Mouse (Mus musculus) neural tube, embryonic 12.5 days (tissue): Measurements from ENCODE around the gene Dnaja3. TPM values are rescaled to one million over a fixed set of nuclear protein-coding genes. Genes with fewer than 3 reads are reported as not detected.

Experiments used
- ATAC-seq: fragments of 200-750 bp; cut with Nextera tagmentation; 2 replicates; pipeline ENCODE4 v1.8.0; 2017; ENCODE audit warnings: low read depth, mild to moderate bottlenecking, moderate TSS enrichment, moderate library complexity; ENCODE audit not compliant: low FRiP score
- H3K27ac ChIP-seq: fragments of 300-500 bp; sonication (generic); 2 replicates; pipeline ENCODE4 v1.5.1; 2016
- H3K27me3 ChIP-seq: fragments of 300-500 bp; sonication (generic); replicated peaks from 2 replicates; pipeline ENCODE4 v1.6.1; 2016; ENCODE audit warnings: mild to moderate bottlenecking
- H3K36me3 ChIP-seq: fragments of 300-500 bp; sonication (generic); 2 replicates; pipeline ENCODE4 v1.6.1; 2016; ENCODE audit warnings: mild to moderate bottlenecking
- H3K4me1 ChIP-seq: fragments of 300-500 bp; sonication (generic); 2 replicates; pipeline ENCODE4 v1.6.1; 2016
- H3K4me2 ChIP-seq: fragments of 300-500 bp; sonication (generic); replicated peaks from 2 replicates; pipeline ENCODE4 v1.6.1; 2016; ENCODE audit warnings: mild to moderate bottlenecking
- H3K4me3 ChIP-seq: fragments of 300-500 bp; sonication (generic); 2 replicates; pipeline ENCODE4 v1.5.1; 2016
- H3K9ac ChIP-seq: fragments of 300-500 bp; sonication (generic); 2 replicates; pipeline ENCODE4 v1.6.1; 2016; ENCODE audit warnings: mild to moderate bottlenecking
- H3K9me3 ChIP-seq: fragments of 300-500 bp; sonication (generic); 2 replicates; pipeline ENCODE4 v1.6.1; 2016; ENCODE audit warnings: mild to moderate bottlenecking
- WGBS: fragments of 180-500 bp; shearing (Covaris S2); methylation state at CpG from one replicate; pipeline ENCODE4 v1.1.7; 2016; 5-methylcytosine and 5-hydroxymethylcytosine counted together
- polyA plus RNA-seq: library from polyadenylated mRNA; unstranded; fragments of >200 nt; fragmentation: Nextera tagmentation; extraction: Ambion mirVana; gene quantifications from 2 replicates; pipeline ENCODE4 v1.2.1, GENCODE M21; 2016

Dnaja3 gene
- polyA plus RNA-seq, 1 experiment from 2014 or later: 51.5 TPM

DNA sequence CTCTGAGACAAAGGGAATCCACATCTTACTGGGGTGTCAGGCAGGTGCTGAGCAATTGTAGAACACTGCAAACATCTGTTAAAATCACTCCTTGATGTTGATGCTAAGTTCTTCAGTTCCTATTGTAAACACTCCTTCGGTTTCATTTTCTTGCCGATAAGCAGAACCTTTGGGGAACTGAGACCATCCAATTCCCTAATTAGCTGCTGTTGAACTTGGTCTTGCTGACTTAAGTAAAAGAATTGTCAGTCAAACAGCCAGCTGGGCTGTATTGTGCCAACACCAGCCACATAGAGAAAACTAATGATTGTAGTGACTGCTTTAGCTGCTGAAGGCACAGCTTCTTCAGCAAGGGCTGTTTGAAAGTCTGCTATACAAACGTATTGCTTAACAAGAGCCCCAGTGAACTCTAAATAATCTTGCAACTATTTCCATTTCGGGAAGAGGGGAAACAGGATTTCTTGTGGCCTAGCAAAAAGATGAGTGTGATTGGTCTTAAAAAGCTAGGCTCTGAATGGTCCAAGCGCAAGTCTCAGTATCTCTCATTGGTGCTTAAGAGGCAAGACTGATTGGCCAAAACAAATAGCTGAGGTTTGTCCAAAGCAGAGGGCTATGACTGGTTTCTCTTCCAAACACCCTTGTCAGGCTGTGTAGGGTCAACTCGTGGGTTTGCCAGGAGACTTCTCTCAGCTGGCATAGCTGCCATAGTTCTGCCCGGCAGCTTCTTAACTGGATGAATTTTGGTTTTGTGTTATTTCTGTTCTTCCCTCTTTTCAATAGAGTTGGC lies 82.5 kb downstream of the Dnaja3 start:
- Histone ChIP-seq H3K4me1 (peaks cover 12% of the 10 kb centered on the region), H3K36me3 (no peaks in the 10 kb centered on the region), H3K9ac (no peak overlapping the region), H3K4me2 (no peak overlapping the region), H3K27me3 (no peaks in the 10 kb centered on the region), H3K27ac (no peak overlapping the region), H3K9me3 (no peaks in the 10 kb centered on the region), H3K4me3 (no peak overlapping the region)
- no peak for ATAC-seq
- 85% methylated on average over 7 of the region's 7 CpGs for WGBS

DNA sequence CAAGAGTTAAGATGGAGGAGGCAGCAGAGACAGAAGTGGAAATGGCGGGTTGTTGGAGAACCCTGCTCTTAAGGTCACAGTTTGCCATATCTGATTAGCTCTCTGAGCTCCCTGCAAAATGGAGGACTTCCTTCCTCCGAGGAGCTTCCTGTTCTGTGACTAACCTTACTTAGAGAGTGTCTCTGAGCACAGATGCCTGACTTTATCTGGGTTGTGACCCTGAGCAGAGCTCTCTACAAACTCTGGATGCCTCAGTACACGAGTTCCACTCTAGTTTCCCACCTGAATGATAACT lies 83.1 kb downstream of the Dnaja3 start:
- H3K4me1 ChIP-seq: peaks cover 12% of the 10 kb centered on the region
- H3K4me2 ChIP-seq: no peak overlapping the region
- no peaks in the 10 kb centered on the region for H3K36me3 ChIP-seq
- H3K9ac ChIP-seq: no peak overlapping the region
- WGBS: 73% methylated on average over 3 of the region's 3 CpGs
- no peak overlapping the region for H3K4me3 ChIP-seq
- H3K27me3 ChIP-seq: no peaks in the 10 kb centered on the region
- H3K9me3 ChIP-seq: no peaks in the 10 kb centered on the region
- ATAC-seq: no peak
- H3K27ac ChIP-seq: no peak overlapping the region

DNA sequence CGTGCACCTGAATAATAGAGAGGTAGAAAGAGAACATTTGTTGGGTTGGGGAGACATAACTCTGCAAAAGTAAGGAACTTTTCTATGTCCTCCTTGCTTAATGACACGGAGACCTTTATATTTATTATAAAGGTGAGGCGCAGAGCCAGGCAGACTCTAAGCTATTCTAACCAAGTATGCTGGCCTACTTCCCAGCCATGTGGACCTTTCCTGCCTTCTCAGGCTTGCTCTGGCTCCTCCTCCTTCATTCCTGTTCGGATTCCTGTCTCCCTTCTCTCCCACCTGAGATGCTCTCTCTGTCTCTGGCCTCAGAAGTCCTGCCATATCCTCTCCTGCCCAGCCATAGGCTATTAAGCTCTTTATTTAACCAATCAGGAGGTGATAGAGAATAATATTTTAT lies 85.5 kb downstream of the Dnaja3 start:
- ATAC-seq: no peak
- Histone ChIP-seq H3K9ac (no peak overlapping the region), H3K27ac (no peak overlapping the region), H3K9me3 (no peaks in the 10 kb centered on the region), H3K4me1 (peaks cover 5% of the 10 kb centered on the region), H3K4me2 (no peak overlapping the region), H3K27me3 (no peaks in the 10 kb centered on the region), H3K4me3 (no peak overlapping the region), H3K36me3 (no peaks in the 10 kb centered on the region)
- WGBS: 82% methylated on average over 4 of the region's 4 CpGs

DNA sequence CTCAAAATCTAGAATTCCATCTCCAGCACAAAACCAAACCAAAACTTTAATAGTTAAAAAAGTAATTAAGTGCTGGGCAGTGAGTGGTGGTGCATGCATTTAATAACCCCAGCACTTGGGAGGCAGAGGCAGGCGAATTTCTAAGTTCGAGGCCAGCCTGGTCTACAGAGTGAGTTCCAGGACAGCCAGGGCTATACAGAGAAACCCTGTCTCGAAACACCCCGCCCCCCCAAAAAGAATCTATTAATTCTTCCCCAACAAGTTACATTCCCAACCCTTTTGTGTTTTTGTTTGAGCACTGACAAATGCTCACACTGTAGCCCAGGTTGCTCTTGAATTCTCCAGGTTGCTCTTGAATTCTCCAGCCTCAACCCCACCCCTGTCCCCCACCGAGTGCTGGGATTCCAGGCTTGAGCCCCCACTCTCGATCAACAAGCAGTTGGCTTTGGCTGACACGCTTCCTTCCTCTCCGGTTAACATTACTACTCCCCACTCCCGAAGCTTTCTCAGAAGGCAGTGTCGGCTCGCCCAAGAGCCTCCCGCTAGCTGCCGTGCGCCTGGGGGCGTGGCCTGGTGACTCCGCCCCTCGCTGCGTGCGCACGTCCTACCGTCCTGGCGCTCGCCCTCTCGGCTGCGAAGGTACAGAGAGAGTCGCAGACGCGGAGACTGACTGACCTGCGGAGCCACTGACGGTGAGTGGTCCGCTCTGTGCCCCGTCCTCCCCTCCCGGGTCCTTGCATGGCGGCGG lies 86.2 kb downstream of the Dnaja3 start, which contains the start of gene Hmox2:
Hmox2 (plus strand) TSS at position 582 of the 748 bp plus-strand sequence.
- Histone ChIP-seq H3K4me2 (peak within 1 kb of the TSS; percentile 74), H3K27ac (0 out of 2 replicates have a peak within 1 kb of the TSS, but pooled peaks have one; percentile 59), H3K4me3 (peak within 1 kb of the TSS; percentile 89), H3K9me3 (no peaks in the 10 kb centered on the region), H3K36me3 (no peaks in the 10 kb centered on the region), H3K27me3 (no peaks in the 10 kb centered on the region), H3K9ac (peak within 1 kb of the TSS; percentile 83), H3K4me1 (peaks cover 5% of the 10 kb centered on the region)
- peak; percentile 95 for ATAC-seq
- 6% methylated on average over 35 of the region's 35 CpGs for WGBS

DNA sequence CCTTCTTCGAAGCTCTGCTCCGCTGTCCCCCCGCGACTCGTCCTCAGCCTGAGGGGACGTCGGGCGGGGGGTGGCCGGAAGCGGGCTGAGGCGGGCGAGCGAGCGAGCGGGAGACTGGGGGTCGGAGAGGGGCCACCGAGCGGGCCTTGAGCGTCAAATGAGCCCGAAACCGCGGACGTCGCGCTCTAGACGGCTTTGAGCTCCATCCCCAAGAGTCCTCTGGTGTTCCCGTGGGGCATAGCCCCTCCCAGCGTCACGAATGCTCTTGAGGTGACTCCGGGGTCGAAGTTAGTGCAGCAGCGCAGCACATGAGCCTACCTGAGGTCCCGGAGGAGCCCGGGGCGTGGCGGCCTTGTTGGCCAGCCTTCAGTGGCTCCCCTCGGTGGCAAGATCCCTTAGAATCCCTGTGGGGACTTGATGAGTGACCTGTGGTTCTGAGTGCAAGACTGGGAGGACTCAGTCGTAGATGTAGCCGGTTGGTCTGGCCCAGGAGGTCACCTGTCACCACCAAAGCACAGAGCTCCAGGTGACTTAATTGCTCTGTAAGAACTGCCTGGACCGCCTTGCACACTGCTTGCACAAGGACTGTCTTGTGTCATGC lies 86.8 kb downstream of the Dnaja3 start:
- ATAC-seq: peak; percentile 77

DNA sequence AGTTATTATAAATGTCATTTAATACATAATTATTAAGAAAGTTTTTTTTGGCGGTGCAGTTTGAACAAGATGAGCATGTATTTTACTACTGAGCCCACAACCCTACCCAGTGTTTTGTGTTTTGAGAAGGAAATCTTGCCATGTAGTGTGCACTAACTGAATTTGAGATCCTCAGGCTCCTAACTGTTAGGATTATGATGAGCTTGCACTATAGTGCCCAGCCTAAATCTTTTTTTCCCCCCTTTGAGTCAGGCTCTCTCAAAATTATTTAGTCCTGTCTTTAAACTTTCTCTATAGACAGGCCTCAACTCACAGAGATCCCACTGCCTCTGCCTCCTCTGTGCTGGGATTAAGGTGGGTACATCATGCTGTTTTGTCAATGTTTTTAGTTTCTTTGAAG lies 87.7 kb downstream of the Dnaja3 start:
- Histone ChIP-seq H3K4me2 (peak overlapping the region; percentile 74; the same call in 1 of the 2 replicates), H3K4me3 (no peak overlapping the region)

More for the DNA sequence above, 86.8 kb downstream of the Dnaja3 start:
- Histone ChIP-seq H3K36me3 (no peaks in the 10 kb centered on the region), H3K27ac (0 out of 2 replicates have a peak overlapping the region, but pooled peaks have one; percentile 59), H3K9ac (peak overlapping the region; percentile 83), H3K27me3 (no peaks in the 10 kb centered on the region), H3K9me3 (no peaks in the 10 kb centered on the region), H3K4me2 (peak overlapping the region; percentile 74), H3K4me1 (peaks cover 5% of the 10 kb centered on the region), H3K4me3 (peak overlapping the region; percentile 89)
- under 1% methylated on average over 40 of the region's 40 CpGs for WGBS

DNA sequence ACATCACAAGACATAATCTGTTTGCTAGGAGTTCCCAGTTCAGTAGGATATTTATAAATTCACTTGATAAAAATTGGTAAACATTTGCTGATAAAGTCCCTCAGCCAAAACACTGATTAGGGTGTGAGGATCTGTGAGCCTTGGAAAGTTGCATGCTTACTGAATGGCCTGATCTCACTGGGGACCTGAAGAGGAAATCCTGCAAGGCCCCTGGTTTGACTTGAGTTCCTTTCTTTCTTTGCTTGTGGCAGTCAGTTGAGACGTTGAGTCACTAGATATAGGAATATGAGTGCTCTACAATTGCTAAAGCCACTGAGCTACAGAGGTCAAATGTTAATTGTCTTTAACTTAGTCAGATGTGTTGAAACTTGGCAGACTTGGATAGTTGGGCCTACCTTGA lies 88.2 kb downstream of the Dnaja3 start:
- Histone ChIP-seq H3K27ac (no peak overlapping the region), H3K4me1 (peaks cover 5% of the 10 kb centered on the region), H3K4me3 (no peak overlapping the region), H3K27me3 (no peaks in the 10 kb centered on the region), H3K4me2 (no peak overlapping the region), H3K9me3 (no peaks in the 10 kb centered on the region), H3K9ac (no peak overlapping the region), H3K36me3 (no peaks in the 10 kb centered on the region)
- WGBS: 83% methylated on average over 1 of the region's 1 CpGs
- ATAC-seq: no peak

More for the DNA sequence above, 87.7 kb downstream of the Dnaja3 start:
- WGBS: 100% methylated on average over 1 of the region's 1 CpGs
- Histone ChIP-seq H3K36me3 (no peaks in the 10 kb centered on the region), H3K4me1 (peaks cover 5% of the 10 kb centered on the region), H3K9me3 (no peaks in the 10 kb centered on the region), H3K27ac (no peak overlapping the region), H3K27me3 (no peaks in the 10 kb centered on the region), H3K9ac (no peak overlapping the region)
- ATAC-seq: no peak

DNA sequence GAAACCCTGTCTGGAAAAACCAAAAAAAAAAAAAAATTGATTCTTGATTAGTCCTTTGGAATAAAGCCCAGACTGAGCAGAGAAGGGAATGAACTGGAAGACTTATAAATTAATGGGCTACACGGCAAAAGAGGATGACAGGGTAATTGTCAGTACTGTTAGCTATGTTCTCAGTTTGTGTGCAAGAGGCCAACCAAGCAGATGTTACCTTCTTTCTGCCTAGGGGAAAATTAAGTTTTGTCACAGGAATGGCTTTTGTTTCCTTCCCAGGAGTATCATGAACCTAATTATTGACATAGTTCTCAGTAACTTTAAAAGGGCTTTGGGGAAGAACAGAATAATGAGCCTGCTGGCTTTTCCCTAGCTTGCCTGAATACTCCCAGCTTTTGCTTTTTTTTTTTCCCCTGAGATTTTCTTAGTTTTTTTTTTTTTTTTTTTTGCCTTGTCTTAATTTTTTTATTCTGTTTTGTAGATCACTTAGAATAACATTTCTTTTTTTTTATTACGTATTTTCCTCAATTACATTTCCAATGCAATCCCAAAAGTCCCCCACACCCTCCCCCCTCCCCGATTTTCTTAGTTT lies 91.1 kb downstream of the Dnaja3 start:
- no peaks in the 10 kb centered on the region for H3K9me3 ChIP-seq
- no peak overlapping the region for H3K9ac ChIP-seq
- H3K27me3 ChIP-seq: no peaks in the 10 kb centered on the region
- 81% methylated on average over 3 of the region's 3 CpGs for whole genome bisulfite sequencing
- ATAC-seq: no peak
- H3K4me2 ChIP-seq: no peak overlapping the region
- H3K4me3 ChIP-seq: no peak overlapping the region
- H3K27ac ChIP-seq: no peak overlapping the region
- no peaks in the 10 kb centered on the region for H3K36me3 ChIP-seq
- peaks cover 5% of the 10 kb centered on the region for H3K4me1 ChIP-seq

DNA sequence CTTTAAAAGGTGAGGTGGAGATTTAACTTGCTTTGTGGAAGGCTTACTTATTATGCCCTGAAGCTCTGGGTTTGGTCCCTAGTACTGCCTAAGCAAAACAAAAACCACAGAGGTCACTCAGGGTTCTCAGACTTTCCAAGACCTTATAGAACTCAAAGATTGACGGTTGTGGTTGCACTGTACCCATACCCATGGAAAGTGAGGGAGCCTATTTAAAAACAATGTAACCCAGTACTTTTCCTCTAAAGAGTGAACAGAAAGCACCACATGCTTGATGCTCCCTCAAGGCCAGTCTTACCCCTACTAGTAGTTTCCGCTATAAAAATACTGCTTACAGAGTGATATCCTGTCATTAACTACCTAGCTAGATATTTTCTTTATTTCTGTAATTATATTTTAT lies 96.5 kb downstream of the Dnaja3 start:
- ATAC-seq: no peak
- no peaks in the 10 kb centered on the region for H3K9me3 ChIP-seq

DNA sequence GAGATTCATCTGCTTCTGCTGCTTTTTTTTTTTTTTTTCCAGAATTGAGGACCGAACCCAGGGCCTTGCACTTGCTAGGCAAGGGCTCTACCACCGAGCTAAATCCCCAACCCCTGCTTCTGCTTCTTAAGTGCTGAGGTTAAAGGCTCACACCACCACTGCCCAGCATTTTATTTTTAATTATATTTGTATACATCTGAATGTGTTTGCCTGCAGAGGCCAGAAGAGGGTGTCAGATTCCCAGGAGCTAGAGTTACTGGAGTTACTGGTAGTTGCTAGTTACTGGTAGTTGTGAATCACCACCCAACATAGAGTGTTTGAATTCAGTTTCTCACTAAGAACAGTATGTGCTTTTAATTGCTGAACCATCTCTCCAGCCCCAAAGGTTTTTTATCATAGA lies 100.2 kb downstream of the Dnaja3 start:
- peaks cover 5% of the 10 kb centered on the region; the same call in 1 of the 2 replicates for H3K9me3 ChIP-seq
- no peak overlapping the region for H3K27ac ChIP-seq
- WGBS: 88% methylated on average over 2 of the region's 2 CpGs
- H3K36me3 ChIP-seq: peaks cover 4% of the 10 kb centered on the region; the same call in 1 of the 2 replicates
- H3K4me3 ChIP-seq: no peak overlapping the region
- H3K4me1 ChIP-seq: no peaks in the 10 kb centered on the region
- H3K9ac ChIP-seq: no peak overlapping the region
- H3K27me3 ChIP-seq: no peaks in the 10 kb centered on the region
- H3K4me2 ChIP-seq: no peak overlapping the region
- no peak for ATAC-seq

More for the DNA sequence above, 96.5 kb downstream of the Dnaja3 start:
- Histone ChIP-seq H3K4me3 (no peak overlapping the region), H3K36me3 (no peaks in the 10 kb centered on the region), H3K4me2 (no peak overlapping the region), H3K4me1 (no peaks in the 10 kb centered on the region), H3K27ac (no peak overlapping the region), H3K27me3 (no peaks in the 10 kb centered on the region), H3K9ac (no peak overlapping the region)
- WGBS: 91% methylated on average over 2 of the region's 2 CpGs

DNA sequence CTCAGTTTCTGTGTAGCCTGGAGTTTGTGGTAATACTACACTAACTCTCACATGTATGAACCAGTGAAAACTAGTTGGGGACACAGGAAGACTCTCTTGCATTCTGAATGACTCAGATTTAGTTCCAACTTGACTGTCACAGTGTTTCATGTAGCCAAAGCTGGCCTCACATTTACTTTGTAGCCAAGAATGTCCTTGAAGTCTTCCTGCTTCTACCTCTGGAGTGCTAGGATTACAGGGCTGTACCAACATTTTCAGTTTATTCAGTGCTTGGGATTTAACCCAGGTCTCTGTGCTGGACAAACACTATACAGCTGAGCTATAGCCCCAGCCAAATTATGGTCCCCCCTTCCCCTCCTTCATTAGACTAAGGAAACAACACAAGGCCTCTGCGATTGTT lies 102.4 kb downstream of the Dnaja3 start:
- Histone ChIP-seq H3K27me3 (no peaks in the 10 kb centered on the region), H3K9me3 (peaks cover 5% of the 10 kb centered on the region; the same call in 1 of the 2 replicates), H3K4me1 (no peaks in the 10 kb centered on the region), H3K27ac (no peak overlapping the region), H3K4me2 (no peak overlapping the region), H3K9ac (no peak overlapping the region), H3K36me3 (peaks cover 4% of the 10 kb centered on the region; the same call in 1 of the 2 replicates), H3K4me3 (no peak overlapping the region)
- 98% methylated on average over 1 of the region's 1 CpGs for WGBS
- no peak for ATAC-seq

DNA sequence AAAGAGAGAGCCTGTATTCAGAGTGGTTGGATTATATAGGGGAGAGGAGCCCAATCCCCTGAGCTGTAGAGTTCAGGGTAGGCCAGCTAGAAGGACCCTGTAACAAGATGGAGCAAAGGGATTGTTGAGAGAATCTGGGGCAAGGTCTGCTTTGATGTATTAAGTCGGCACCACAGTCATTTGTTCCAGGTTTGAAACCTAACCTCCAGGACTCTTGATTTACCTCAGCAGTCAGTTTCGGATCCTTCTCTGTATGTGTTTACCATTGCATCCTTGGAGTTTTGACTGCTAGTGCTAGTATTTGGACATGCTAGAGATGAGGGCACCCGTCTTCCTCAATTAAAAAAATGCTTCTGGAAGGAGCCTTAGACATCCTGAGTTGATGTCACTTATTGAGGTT lies 112.4 kb downstream of the Dnaja3 start:
- H3K9ac ChIP-seq: no peak overlapping the region
- no peaks in the 10 kb centered on the region for H3K4me1 ChIP-seq
- H3K27me3 ChIP-seq: no peaks in the 10 kb centered on the region
- H3K27ac ChIP-seq: no peak overlapping the region
- H3K4me3 ChIP-seq: no peak overlapping the region
- WGBS: 97% methylated on average over 3 of the region's 3 CpGs
- no peak overlapping the region for H3K4me2 ChIP-seq
- no peaks in the 10 kb centered on the region for H3K36me3 ChIP-seq
- H3K9me3 ChIP-seq: no peaks in the 10 kb centered on the region
- ATAC-seq: no peak
